Mouse (Mus musculus): ENCODE data around the gene Tcf19. TPM values are rescaled to one million over a fixed set of nuclear protein-coding genes. Genes with fewer than 3 reads are reported as not detected.

Gene Tcf19
- 87.4 and 90.1 TPM in 2 replicates for polyA plus RNA-seq (2014; fragmentation: Nextera tagmentation; extraction: Ambion mirVana)

GRCm38 (mm10) chr17:35516652-35517500, at the start of gene Tcf19, which contains the start of gene Cchcr1:
Gene Tcf19, minus strand, starts transcription at chr17:35516824.
Gene Cchcr1, plus strand, starts transcription at chr17:35517100.
- H3K4me1 ChIP-seq (ENCODE audit: control insufficient read depth, insufficient read depth, low read length), result peaks cover 30% of the 10 kb centered on the region

GRCm38 (mm10) chr17:35558216-35558615, 41.6 kb upstream of the Tcf19 start:
- H3K36me3 ChIP-seq (ENCODE audit: control insufficient read depth, insufficient read depth, low read length), result no peaks in the 10 kb centered on the region
- no peaks in the 10 kb centered on the region for H3K4me1 ChIP-seq (ENCODE audit: control insufficient read depth, insufficient read depth, low read length)
- ATAC-seq (ENCODE audit: insufficient number of reproducible peaks, insufficient read depth, low FRiP score, low read depth), result no peak
- H3K4me3 ChIP-seq (ENCODE audit: low read depth, low read length), result no peak overlapping the region
- WGBS, result 52% methylated on average over 8 of the region's 8 CpGs
- no peaks in the 10 kb centered on the region for H3K27me3 ChIP-seq (ENCODE audit: control insufficient read depth, insufficient read depth, low read length)
- H3K4me2 ChIP-seq (replicated peaks; ENCODE audit: low read depth, low read length), result no peak overlapping the region
- H3K9ac ChIP-seq (replicated peaks; ENCODE audit: low read depth, low read length), result no peak overlapping the region
- H3K27ac ChIP-seq (ENCODE audit: low read length), result no peak overlapping the region
- no peaks in the 10 kb centered on the region for H3K9me3 ChIP-seq (ENCODE audit: control insufficient read depth, low read depth, low read length)

More at GRCm38 (mm10) chr17:35516652-35517500, at the start of gene Tcf19, which contains the start of gene Cchcr1:
- peak; percentile 97 for ATAC-seq (ENCODE audit: insufficient number of reproducible peaks, insufficient read depth, low FRiP score, low read depth)
- H3K9ac ChIP-seq (replicated peaks; ENCODE audit: low read depth, low read length), result peak within 1 kb of the TSS; percentile 50
- no peaks in the 10 kb centered on the region for H3K36me3 ChIP-seq (ENCODE audit: control insufficient read depth, insufficient read depth, low read length)
- H3K4me2 ChIP-seq (replicated peaks; ENCODE audit: low read depth, low read length), result peak within 1 kb of the TSS; percentile 72
- H3K27me3 ChIP-seq (ENCODE audit: control insufficient read depth, insufficient read depth, low read length), result no peaks in the 10 kb centered on the region
- no peaks in the 10 kb centered on the region for H3K9me3 ChIP-seq (ENCODE audit: control insufficient read depth, low read depth, low read length)
- under 1% methylated on average over 67 of the region's 67 CpGs for WGBS
- H3K27ac ChIP-seq (ENCODE audit: low read length), result peak within 1 kb of the TSS; percentile 45
- H3K4me3 ChIP-seq (ENCODE audit: low read depth, low read length), result peak within 1 kb of the TSS; percentile 45

- H3K4me1 ChIP-seq (ENCODE audit: control insufficient read depth, insufficient read depth, low read length), result no peaks in the 10 kb centered on the region
- ATAC-seq (ENCODE audit: insufficient number of reproducible peaks, insufficient read depth, low FRiP score, low read depth), result no peak
- no peak overlapping the region for H3K4me2 ChIP-seq (replicated peaks; ENCODE audit: low read depth, low read length)
- H3K9me3 ChIP-seq (ENCODE audit: control insufficient read depth, low read depth, low read length), result no peaks in the 10 kb centered on the region
- H3K4me3 ChIP-seq (ENCODE audit: low read depth, low read length), result no peak overlapping the region
- no peaks in the 10 kb centered on the region for H3K36me3 ChIP-seq (ENCODE audit: control insufficient read depth, insufficient read depth, low read length)
- H3K9ac ChIP-seq (replicated peaks; ENCODE audit: low read depth, low read length), result no peak overlapping the region
- WGBS, result 61% methylated on average over 9 of the region's 9 CpGs
- no peaks in the 10 kb centered on the region for H3K27me3 ChIP-seq (ENCODE audit: control insufficient read depth, insufficient read depth, low read length)
- H3K27ac ChIP-seq (ENCODE audit: low read length), result no peak overlapping the region
These were observed 40.7 kb upstream of the Tcf19 start for GRCm38 (mm10) chr17:35557351-35557750.

GRCm38 (mm10) chr17:35556812-35557211, 40.2 kb upstream of the Tcf19 start:
- H3K36me3 ChIP-seq (ENCODE audit: control insufficient read depth, insufficient read depth, low read length), result no peaks in the 10 kb centered on the region
- no peak for ATAC-seq (ENCODE audit: insufficient number of reproducible peaks, insufficient read depth, low FRiP score, low read depth)
- H3K4me2 ChIP-seq (replicated peaks; ENCODE audit: low read depth, low read length), result no peak overlapping the region
- WGBS, result 26% methylated on average over 5 of the region's 5 CpGs
- H3K4me1 ChIP-seq (ENCODE audit: control insufficient read depth, insufficient read depth, low read length), result no peaks in the 10 kb centered on the region
- H3K9ac ChIP-seq (replicated peaks; ENCODE audit: low read depth, low read length), result no peak overlapping the region
- no peaks in the 10 kb centered on the region for H3K9me3 ChIP-seq (ENCODE audit: control insufficient read depth, low read depth, low read length)
- H3K27ac ChIP-seq (ENCODE audit: low read length), result no peak overlapping the region
- no peak overlapping the region for H3K4me3 ChIP-seq (ENCODE audit: low read depth, low read length)
- H3K27me3 ChIP-seq (ENCODE audit: control insufficient read depth, insufficient read depth, low read length), result no peaks in the 10 kb centered on the region

- peaks cover under 1% of the 10 kb centered on the region; the same call in 1 of the 2 replicates for H3K4me1 ChIP-seq (ENCODE audit: control insufficient read depth, insufficient read depth, low read length)
- no peaks in the 10 kb centered on the region for H3K27me3 ChIP-seq (ENCODE audit: control insufficient read depth, insufficient read depth, low read length)
- no peak overlapping the region for H3K4me3 ChIP-seq (ENCODE audit: low read depth, low read length)
- no peak for ATAC-seq (ENCODE audit: insufficient number of reproducible peaks, insufficient read depth, low FRiP score, low read depth)
- no peak overlapping the region for H3K9ac ChIP-seq (replicated peaks; ENCODE audit: low read depth, low read length)
- no peak overlapping the region for H3K4me2 ChIP-seq (replicated peaks; ENCODE audit: low read depth, low read length)
- 87% methylated on average over 13 of the region's 13 CpGs for WGBS
- H3K27ac ChIP-seq (ENCODE audit: low read length), result no peak overlapping the region
- H3K36me3 ChIP-seq (ENCODE audit: control insufficient read depth, insufficient read depth, low read length), result no peaks in the 10 kb centered on the region
- H3K9me3 ChIP-seq (ENCODE audit: control insufficient read depth, low read depth, low read length), result no peaks in the 10 kb centered on the region
These were observed 39.7 kb upstream of the Tcf19 start for GRCm38 (mm10) chr17:35556186-35556765.

- Histone ChIP-seq H3K27me3 (ENCODE audit: control insufficient read depth, insufficient read depth, low read length) (no peaks in the 10 kb centered on the region), H3K4me1 (ENCODE audit: control insufficient read depth, insufficient read depth, low read length) (peaks cover 3% of the 10 kb centered on the region; the same call in 1 of the 2 replicates), H3K9me3 (ENCODE audit: control insufficient read depth, low read depth, low read length) (no peaks in the 10 kb centered on the region), H3K4me3 (ENCODE audit: low read depth, low read length) (no peak overlapping the region), H3K27ac (ENCODE audit: low read length) (no peak overlapping the region), H3K4me2 (replicated peaks; ENCODE audit: low read depth, low read length) (no peak overlapping the region), H3K36me3 (ENCODE audit: control insufficient read depth, insufficient read depth, low read length) (no peaks in the 10 kb centered on the region), H3K9ac (replicated peaks; ENCODE audit: low read depth, low read length) (no peak overlapping the region)
- no peak for ATAC-seq (ENCODE audit: insufficient number of reproducible peaks, insufficient read depth, low FRiP score, low read depth)
- 91% methylated on average over 18 of the region's 18 CpGs for WGBS
These were observed 38.3 kb upstream of the Tcf19 start for GRCm38 (mm10) chr17:35554761-35555397.

- no peaks in the 10 kb centered on the region for H3K9me3 ChIP-seq (ENCODE audit: control insufficient read depth, low read depth, low read length)
- no peak overlapping the region for H3K4me3 ChIP-seq (ENCODE audit: low read depth, low read length)
- H3K27ac ChIP-seq (ENCODE audit: low read length), result no peak overlapping the region
- H3K9ac ChIP-seq (replicated peaks; ENCODE audit: low read depth, low read length), result no peak overlapping the region
- no peak overlapping the region for H3K4me2 ChIP-seq (replicated peaks; ENCODE audit: low read depth, low read length)
- peaks cover 7% of the 10 kb centered on the region; the same call in 1 of the 2 replicates for H3K4me1 ChIP-seq (ENCODE audit: control insufficient read depth, insufficient read depth, low read length)
- 80% methylated on average over 5 of the region's 5 CpGs for WGBS
- H3K27me3 ChIP-seq (ENCODE audit: control insufficient read depth, insufficient read depth, low read length), result no peaks in the 10 kb centered on the region
- H3K36me3 ChIP-seq (ENCODE audit: control insufficient read depth, insufficient read depth, low read length), result no peaks in the 10 kb centered on the region
- no peak for ATAC-seq (ENCODE audit: insufficient number of reproducible peaks, insufficient read depth, low FRiP score, low read depth)
These were observed 37.7 kb upstream of the Tcf19 start for GRCm38 (mm10) chr17:35554321-35554720.

- Histone ChIP-seq H3K36me3 (ENCODE audit: control insufficient read depth, insufficient read depth, low read length) (no peaks in the 10 kb centered on the region), H3K9ac (replicated peaks; ENCODE audit: low read depth, low read length) (no peak within 1 kb of the TSS), H3K4me2 (replicated peaks; ENCODE audit: low read depth, low read length) (no peak within 1 kb of the TSS), H3K27me3 (ENCODE audit: control insufficient read depth, insufficient read depth, low read length) (no peaks in the 10 kb centered on the region), H3K4me1 (ENCODE audit: control insufficient read depth, insufficient read depth, low read length) (peaks cover 7% of the 10 kb centered on the region; the same call in 1 of the 2 replicates), H3K27ac (ENCODE audit: low read length) (no peak within 1 kb of the TSS), H3K9me3 (ENCODE audit: control insufficient read depth, low read depth, low read length) (no peaks in the 10 kb centered on the region), H3K4me3 (ENCODE audit: low read depth, low read length) (no peak within 1 kb of the TSS)
- 81% methylated on average over 10 of the region's 10 CpGs for WGBS
- no peak for ATAC-seq (ENCODE audit: insufficient number of reproducible peaks, insufficient read depth, low FRiP score, low read depth)
These were observed 35.3 kb upstream of the Tcf19 start, which contains the start of gene Cdsn for GRCm38 (mm10) chr17:35551881-35552414. Gene Cdsn, plus strand, starts transcription at chr17:35552128.

Measured in stomach, embryonic 14.5 days (tissue).